Mouse (Mus musculus) heart, postnatal 14 days (tissue): ENCODE data around the gene Sv2b. TPM values are rescaled to one million over a fixed set of nuclear protein-coding genes. Genes with fewer than 3 reads are reported as not detected.
"Not testable (repeated sequence)": the region's sequence is repeated elsewhere in the genome, so short reads cannot be mapped to it uniquely, and the experiment has no call there.

Source experiments
- DNase-seq, 2 experiments: peaks; one replicate each; pipeline ENCODE4 v3.0.0; 2021 to 2022
- intact Hi-C: fragments of 180-260 bp; cut with DNase I; formaldehyde crosslinking; loops from one replicate; pipeline ENCODE4 v1.15.1; 2025
- long read RNA-seq, 2 experiments: library from polyadenylated mRNA; stranded (forward); transcript quantifications; one replicate each; pipeline ENCODE4 v2.0.0; 2021
- total RNA-seq, 2 experiments: library from RNA; stranded (reverse); gene quantifications; 2 replicates each; pipeline ENCODE4 v1.2.3; 2021

Gene Sv2b
- under 1 TPM; 0.53 to 0.63 TPM for total RNA-seq
- long read RNA-seq, experiment 1, result 0 reads
- long read RNA-seq, experiment 2, result 0 reads

DNA sequence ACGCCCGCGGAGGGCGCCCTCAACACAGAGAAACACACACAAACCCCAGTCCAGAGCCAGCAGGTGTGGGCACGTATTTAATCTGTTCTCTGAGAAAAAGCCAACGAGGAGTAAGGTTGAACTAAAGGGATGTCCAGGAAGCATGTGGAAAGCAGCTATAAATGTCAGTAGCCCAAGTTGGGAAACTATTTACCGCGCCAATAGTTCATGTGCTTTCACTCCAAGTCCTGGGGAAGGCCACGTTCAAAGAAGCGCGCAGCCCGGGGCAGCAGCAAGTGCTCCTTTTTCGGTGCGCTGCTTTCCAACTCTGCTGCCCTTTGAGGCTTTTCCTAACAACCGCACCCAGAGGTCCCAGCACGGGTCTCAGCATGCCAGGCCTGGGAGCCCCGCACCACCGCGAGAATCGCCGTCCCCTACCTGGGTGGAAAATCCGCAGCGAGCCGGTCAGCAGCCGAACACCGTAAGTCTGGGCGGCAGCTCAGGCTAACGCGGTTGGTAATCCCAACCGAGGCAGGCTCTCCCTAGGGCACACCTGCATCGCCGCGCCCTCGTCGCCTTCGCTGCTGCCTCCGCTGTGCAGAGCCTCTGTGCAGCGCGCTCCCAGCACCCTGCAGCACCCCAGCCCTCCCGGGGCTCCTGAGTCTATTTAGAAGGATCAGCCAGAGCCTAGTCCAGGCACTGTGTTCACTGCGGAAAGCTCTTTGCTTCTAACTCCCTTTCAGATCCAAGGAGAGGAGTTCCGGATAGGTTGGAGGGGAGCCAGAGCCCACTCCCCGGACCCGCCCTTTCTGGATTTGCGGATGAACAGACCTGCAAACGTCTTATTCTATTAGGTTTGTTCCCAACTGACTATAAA is at the start of gene Sv2b:
Gene Sv2b (minus strand): TSS at position 806 of the 856 bp plus-strand sequence.
- intact Hi-C loops, result no loop called here
- peak; percentile 2 to 14 for DNase-seq

DNA sequence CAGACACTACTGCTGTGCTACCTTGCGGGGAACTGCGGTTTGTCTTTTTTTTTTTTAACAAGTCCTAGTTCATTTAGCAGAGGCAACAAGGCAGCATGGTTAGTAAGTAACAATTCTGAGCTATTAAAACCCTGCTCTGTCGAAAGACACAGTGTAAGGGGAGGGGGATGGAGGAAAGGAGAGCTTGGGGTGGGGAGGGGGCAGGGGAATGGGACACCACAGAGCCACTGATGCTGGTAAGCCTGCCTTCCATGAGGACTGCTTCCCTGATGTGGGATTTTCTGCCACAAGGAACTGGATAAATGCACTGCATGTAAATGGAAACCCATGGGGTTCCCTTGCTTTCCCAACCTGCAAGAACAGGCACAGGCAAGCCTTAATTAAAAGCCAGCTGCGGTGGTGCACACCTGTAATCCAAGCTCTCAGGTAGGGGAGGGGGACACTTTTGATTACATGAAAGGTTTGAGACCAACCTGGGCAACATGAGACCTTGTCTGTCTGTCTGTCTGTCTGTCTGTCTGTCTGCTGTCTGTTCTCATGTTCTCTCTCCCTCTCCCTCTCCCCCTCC is 49.3 kb upstream of the Sv2b start:
- intact Hi-C loops, result no loop called here
- DNase-seq, result no peak

DNA sequence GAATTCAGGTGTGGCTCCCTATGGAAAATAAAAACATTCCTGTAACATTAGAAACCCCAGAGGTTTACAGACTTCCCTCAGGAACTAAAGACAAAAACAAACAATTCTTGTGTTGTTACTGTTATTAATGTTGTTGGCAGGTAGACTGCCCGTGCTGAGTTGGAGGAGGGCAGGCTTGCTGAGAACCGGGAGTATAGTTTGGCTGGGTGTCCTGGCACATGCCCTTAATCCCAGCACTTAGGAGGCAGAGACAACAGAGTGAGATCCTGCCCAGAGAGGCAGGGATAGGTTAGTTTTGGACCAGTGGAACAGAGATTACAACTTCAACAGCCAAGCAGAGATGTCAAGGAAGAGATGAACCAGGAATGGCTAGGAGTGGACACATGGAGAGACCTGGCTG is 46.5 kb upstream of the Sv2b start:
- DNase-seq, result no peak
- intact Hi-C loops, result no loop called here

DNA sequence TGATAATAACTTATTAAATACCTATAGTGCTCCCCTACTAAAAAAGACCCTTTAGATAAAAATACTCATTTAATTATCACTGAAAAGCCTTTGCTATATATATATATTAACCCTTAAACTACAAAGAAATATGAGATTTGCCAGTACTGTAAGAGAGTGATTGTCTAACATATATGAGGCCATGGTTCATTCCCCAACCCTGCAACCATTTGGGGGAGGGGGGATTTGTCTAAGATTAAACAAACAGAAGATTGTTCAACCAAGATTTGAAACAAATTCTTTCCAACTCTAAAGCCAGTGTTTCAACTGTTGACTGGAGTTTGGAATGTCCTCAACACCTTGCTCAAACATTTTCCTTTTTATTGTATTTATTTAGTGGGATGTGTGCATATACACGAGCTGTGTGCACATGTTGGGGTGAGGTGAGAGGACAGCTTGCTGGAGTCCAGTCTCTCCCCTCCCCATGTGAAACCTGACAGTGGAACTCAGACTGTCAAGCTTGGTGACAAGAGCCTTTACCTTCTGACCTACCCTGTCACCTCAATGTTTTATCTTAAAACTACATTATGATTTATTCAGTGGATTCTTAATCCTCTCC is 43.8 kb upstream of the Sv2b start:
- intact Hi-C loops, result no loop called here

GRCm38 (mm10) chr7:75350172-75350571 is 41.1 kb upstream of the Sv2b start:
- intact Hi-C loops, result no loop called here
- DNase-seq, result no peak

More for the DNA sequence above, 43.8 kb upstream of the Sv2b start:
- no peak for DNase-seq

- no peak for DNase-seq
- intact Hi-C loops, result no loop called here
Measured at GRCm38 (mm10) chr7:75332311-75332710, 23.2 kb upstream of the Sv2b start.

DNA sequence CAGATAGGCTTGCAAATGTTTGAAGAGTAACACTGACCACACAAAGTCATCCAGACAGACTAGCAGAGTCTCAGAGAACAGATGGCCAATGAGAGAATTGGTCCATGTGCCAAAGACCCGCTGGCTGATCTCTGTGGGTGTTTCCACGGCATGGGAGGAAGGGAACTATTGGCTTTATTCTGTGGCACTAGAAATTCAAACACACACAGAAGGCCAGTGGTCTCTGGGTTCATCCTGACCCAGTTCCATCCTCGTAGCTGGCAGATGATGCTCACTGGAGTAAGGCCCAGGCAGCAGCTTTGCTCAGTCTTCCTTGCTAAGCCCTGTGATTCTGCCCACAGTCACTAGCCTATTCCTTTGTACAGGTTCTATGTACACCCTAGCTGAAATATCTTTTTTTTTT is 20.7 kb upstream of the Sv2b start:
- intact Hi-C loops, result no loop called here
- DNase-seq, result peak in 1 of 2 experiments; percentile 2

DNA sequence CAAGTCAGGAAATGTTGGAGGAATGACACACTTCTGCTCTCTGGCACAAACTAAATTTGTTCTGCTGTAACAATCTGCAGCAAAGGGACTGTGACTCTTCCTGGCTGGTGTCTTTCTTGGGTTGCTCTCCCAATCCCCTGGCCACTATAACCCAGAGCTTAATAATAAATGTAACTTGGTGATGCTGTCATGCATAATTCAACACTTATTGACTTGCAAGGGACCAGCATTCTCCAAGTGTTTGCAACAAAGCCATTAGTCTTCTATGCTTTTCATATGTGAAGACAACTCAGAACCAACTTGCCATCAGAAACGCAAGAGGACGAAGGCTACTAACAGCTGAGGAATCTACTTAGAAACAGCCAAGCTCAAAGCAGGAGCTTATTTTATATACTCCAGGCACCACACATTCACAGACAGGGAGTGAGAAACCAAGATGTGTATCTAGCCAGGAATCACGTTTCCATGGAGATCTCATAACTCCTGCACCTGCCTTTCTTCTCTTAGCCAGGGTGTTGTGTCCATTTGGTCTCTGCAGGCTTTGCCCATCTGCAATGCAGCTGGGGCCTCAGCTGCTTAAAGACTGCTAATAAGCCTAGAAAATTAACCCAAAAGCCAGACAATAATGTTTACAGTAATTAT is 19.8 kb upstream of the Sv2b start:
- intact Hi-C loops, result no loop called here
- no peak for DNase-seq

GRCm38 (mm10) chr7:75325273-75325672 is 16.2 kb upstream of the Sv2b start:
- no peak for DNase-seq
- intact Hi-C loops, result no loop called here

DNA sequence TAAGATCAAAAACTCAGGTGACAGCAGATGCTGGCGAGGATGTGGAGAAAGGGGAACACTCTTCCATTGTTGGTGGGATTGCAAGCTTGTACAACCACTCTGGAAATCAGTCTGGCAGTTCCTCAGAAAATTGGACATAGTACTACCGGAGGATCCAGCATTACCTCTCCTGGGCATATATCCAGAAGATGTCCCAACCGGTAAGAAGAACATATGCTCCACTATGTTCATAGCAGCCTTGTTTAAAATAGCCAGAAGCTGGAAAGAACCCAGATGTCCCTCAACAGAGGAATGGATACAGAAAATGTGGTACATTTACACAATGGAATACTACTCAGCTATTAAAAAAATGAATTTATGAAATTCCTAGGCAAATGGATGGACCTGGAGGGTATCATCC is 13.7 kb upstream of the Sv2b start:
- DNase-seq, intact Hi-C loops: not testable (repeated sequence)

DNA sequence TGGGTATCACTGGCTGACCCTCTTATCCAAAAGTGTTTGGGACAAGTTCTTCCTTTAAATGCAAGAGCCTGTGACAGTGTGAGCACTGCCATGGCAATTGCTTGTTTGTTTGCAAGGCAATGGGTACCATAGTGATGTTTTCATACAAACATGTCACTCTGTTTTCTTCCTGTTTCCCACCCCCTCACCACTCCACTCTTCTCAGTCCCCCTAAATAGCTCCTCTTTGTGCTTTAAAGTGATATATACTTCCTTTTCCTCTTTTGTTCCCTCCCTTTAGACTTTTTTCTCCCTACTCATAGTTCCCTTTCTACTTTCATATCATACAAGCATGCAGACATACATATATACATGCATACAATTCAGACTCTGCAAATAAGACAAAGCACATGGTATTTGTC is 10.9 kb upstream of the Sv2b start:
- DNase-seq, result no peak
- intact Hi-C loops, result no loop called here

- intact Hi-C loops, result no loop called here
- no peak for DNase-seq
Measured at GRCm38 (mm10) chr7:75318320-75318719, 9.3 kb upstream of the Sv2b start.

- DNase-seq, result no peak
- intact Hi-C loops, result no loop called here
Measured at GRCm38 (mm10) chr7:75314873-75315272, 5.8 kb upstream of the Sv2b start.

- intact Hi-C loops, result no loop called here
- DNase-seq, result no peak
Measured at GRCm38 (mm10) chr7:75309570-75309969, 508 bp upstream of the Sv2b start.

- intact Hi-C loops, result no loop called here
- DNase-seq, result no peak
Measured at GRCm38 (mm10) chr7:75308140-75308456, 964 bp downstream of the Sv2b start.

DNA sequence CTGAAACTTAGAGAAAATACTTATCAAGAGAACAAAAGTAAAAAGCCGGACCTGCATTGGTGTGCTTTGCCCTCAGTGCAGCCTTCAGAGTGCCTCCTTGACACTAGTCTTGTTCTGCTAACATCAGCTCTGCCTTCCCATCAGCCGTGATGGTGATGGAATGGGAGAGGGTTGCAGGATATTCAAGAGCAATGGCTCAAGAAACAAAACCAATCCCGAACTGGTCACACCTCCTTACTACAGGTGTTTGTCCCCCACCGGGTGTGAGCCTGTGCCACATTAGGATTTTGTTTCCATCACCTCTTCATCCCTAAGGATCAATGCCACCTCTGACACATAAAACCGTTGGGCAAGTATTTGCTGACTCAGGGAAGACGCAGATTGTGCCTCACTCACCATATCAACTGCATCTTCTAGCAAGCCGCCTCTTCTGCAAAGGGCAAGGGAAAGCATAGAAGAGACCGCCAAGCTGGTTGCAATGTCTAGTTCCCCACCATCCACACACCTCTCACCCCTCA is 1.4 kb downstream of the Sv2b start:
- DNase-seq, result no peak
- intact Hi-C loops, result no loop called here

GRCm38 (mm10) chr7:75305901-75306465 is 3.1 kb downstream of the Sv2b start:
- intact Hi-C loops, result no loop called here

GRCm38 (mm10) chr7:75302523-75303215 is 6.4 kb downstream of the Sv2b start:
- intact Hi-C loops, result no loop called here

More at GRCm38 (mm10) chr7:75305901-75306465, 3.1 kb downstream of the Sv2b start:
- DNase-seq, result no peak

GRCm38 (mm10) chr7:75299245-75299644 is 9.8 kb downstream of the Sv2b start:
- DNase-seq, result no peak
- intact Hi-C loops, result no loop called here

More at GRCm38 (mm10) chr7:75302523-75303215, 6.4 kb downstream of the Sv2b start:
- DNase-seq, result no peak

GRCm38 (mm10) chr7:75296688-75297119 is 12.4 kb downstream of the Sv2b start:
- intact Hi-C loops, result no loop called here
- DNase-seq, result no peak
